Mouse (Mus musculus) stomach, embryonic 14.5 days (tissue): ENCODE measurements around the gene Snip1. TPM values are rescaled to one million over a fixed set of nuclear protein-coding genes. Genes with fewer than 3 reads are reported as not detected.

ENCODE experiments used
- polyA plus RNA-seq: library from polyadenylated mRNA; unstranded; fragments of >200 nt; fragmentation: Nextera tagmentation; extraction: Ambion mirVana; gene quantifications from 2 replicates; pipeline ENCODE4 v1.2.1, GENCODE M21; 2014

The Snip1 gene
- polyA plus RNA-seq, 1 experiment from 2014 or later = 27.7 TPM

Other genes with a start within 250 kb of the Snip1 start
- gene Yrdc, start 216.0 kb upstream of the Snip1 start, polyA plus RNA-seq = 31.6 and 39.6 TPM in 2 replicates
- gene 1110065P20Rik, start 215.5 kb upstream of the Snip1 start, polyA plus RNA-seq = 60.1 and 69.1 TPM in 2 replicates
- 1.6 and 1.7 TPM in 2 replicates for gene Maneal, start 204.5 kb upstream of the Snip1 start, polyA plus RNA-seq
- 0.21 and 0.56 TPM in 2 replicates for gene Epha10, start 185.8 kb upstream of the Snip1 start, polyA plus RNA-seq
- gene 9930104L06Rik, start 129.6 kb upstream of the Snip1 start, polyA plus RNA-seq = 5.0 and 6.0 TPM in 2 replicates
- gene Cdca8, start 127.4 kb upstream of the Snip1 start, polyA plus RNA-seq = 121 and 125 TPM in 2 replicates
- gene Rspo1, start 80.2 kb upstream of the Snip1 start, polyA plus RNA-seq = 18.3 and 20.9 TPM in 2 replicates
- gene Gnl2, start 50.1 kb upstream of the Snip1 start, polyA plus RNA-seq = 84.6 and 86.0 TPM in 2 replicates
- 0.11 and 0.22 TPM in 2 replicates for gene Dnali1, start 969 bp upstream of the Snip1 start, polyA plus RNA-seq
- gene Meaf6, start 18.5 kb downstream of the Snip1 start, polyA plus RNA-seq = 69.2 and 71.1 TPM in 2 replicates
- 1.1 and 1.2 TPM in 2 replicates for gene Zc3h12a, start 61.2 kb downstream of the Snip1 start, polyA plus RNA-seq